Mouse (Mus musculus) adrenal gland, adult (tissue): ENCODE measurements around the gene Ppp6r2.

Experiments used
- DNase-seq, 2 experiments: peaks; one replicate each; pipeline ENCODE4 v3.0.0; 2022 to 2023; ENCODE audit warnings: low spot score in 1 of 2; ENCODE audit not compliant: inconsistent age in 2 of 2

Ppp6r2 gene

DNA sequence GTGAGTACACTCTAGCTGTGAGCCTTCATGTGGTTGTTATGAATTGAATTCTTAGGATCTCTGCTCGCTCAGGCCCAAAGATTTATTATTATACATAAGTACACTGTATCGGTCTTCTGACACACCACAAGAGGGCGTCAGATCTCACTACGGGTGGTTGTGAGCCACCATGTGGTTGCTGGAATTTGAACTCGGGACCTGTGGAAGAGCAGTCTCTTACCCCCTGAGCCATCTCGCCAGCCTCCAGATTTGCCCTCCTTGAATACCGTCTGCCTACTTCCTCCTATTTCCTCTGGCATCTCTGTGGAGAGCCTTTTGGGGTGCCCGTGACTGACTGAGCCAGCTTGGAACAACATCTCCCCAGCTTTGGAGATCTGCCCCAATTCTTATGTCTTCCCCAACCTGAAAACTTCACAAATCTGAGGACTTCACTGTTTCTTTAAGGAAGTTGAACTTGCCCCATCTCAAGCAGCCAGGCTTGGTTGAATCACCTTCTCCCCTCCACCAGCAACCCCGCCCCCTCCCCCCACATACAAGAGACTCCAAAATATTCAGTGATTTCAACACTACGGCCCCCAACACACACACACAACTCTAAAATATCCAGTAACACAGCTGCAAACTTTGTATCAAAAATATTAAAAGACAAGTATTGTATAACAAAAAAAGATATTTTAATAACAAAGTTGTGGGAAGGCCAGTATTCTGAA lies 29.6 kb upstream of the Ppp6r2 start:
- DNase-seq = peak; percentile 11 to 59

DNA sequence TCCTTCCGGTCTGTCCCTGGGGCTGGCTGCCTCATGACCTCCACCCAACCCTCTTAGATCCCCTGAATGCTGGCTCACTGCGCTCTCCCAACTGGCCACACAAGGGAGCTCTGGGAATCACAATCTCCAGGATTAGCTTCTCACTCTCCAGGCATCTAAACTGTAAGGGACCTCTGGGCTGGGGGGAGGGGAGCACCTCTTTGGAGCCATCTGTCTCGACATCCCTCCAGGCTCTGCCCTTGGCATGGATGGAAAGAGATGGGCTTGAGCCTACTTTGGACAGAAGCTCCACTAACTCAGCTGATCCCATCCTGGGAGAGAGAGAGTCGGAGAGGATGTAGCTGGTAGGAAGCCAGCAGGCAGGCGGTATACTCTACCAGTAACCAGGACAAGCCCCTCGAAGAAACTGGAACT lies 29.0 kb upstream of the Ppp6r2 start:
- peak; percentile 60 to 70 for DNase-seq

DNA sequence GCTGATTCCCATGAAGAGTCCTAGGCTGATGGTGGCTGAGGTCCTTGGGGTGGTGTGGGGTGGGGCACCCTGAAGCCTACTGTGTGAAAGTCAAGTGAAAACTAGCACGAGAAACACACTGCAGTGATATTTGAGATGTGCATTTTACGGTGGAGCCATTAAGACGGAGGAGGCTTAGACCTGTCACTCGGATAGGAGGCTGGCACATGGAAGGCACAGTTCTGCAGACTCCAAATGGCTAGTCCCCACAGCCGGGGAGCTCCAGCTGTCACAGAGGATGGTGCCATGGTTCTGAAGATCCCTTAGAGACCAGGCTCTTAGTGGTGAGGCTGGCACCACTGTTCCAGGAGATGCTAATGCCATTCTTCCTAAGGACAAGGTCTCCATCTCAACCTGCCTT lies 28.5 kb upstream of the Ppp6r2 start:
- no peak for DNase-seq

DNA sequence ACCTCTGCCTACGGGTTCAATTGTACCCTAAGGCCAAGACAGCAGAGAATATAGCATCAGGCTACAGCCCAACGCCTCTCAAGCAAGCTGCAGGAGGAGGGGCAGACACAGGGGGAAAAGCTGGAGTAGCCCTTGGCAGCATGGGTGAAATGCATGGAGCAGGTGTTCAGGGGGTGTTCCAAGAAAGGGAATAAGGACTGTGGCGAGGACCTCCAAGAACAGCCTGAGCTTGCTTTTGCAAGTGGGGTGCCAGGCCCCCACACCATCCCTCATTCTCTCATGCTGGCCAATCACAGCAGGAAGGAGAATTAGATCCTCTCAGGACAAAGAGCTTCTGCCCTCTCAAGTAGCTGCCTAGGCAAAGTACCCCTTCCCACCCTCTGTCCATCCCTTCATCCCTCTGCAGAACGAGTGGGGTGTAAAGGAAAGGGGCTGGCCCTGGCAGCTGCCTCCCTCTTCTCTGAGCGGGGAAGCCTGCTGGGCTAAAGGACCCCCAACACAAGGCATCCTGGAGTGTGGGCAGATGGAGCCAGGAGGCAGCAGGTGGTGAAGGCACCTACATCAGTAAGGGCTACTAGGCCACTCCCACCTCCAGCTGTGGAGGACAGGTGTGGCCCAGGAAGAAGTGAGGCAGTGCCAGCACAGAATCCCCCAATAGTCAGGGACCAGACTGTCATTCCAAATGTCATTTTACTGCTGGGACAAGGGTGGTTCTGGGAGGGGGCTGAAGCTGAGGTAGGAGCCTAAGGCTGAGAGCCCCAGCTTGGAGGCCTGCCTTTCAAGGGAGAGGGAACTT lies 27.0 kb upstream of the Ppp6r2 start:
- DNase-seq = peak in 1 of 2 experiments; percentile 36

DNA sequence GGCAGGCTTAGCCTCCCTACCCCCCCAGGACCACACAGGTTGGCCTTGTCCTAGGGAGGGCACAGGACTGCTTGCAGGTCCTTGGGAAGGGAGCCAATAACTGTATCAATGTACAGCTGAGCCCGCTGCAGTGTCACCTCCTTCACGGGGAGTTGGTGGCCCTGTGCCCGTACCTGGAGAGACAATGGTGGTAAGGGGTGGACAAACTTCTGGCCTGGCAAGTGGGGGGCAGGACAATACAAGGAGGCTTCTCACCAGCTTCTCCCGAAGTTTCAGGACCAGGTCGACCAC lies 26.5 kb upstream of the Ppp6r2 start:
- DNase-seq = peak; percentile 54 to 82

DNA sequence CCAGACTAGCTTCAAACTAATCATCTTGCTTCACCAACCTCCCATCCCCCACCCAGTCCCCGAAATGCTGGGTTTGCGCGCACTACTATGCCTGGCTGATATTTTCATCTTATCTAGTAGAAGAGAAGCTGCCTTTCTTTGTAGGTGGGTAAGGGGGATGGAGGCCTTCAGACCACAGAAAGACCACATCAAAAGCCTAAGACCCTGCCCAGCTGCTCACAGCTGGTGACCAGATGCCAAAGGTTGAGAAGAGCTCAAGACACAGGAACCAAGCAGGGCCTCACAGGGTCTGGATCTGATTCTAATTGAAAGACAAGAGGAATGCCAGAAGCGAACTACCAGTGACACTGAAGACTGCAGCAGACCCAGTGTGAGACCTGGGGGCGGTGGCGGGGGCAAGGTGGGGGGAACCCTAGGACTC lies 16.1 kb upstream of the Ppp6r2 start:
- peak in 1 of 2 experiments; percentile 59 for DNase-seq

DNA sequence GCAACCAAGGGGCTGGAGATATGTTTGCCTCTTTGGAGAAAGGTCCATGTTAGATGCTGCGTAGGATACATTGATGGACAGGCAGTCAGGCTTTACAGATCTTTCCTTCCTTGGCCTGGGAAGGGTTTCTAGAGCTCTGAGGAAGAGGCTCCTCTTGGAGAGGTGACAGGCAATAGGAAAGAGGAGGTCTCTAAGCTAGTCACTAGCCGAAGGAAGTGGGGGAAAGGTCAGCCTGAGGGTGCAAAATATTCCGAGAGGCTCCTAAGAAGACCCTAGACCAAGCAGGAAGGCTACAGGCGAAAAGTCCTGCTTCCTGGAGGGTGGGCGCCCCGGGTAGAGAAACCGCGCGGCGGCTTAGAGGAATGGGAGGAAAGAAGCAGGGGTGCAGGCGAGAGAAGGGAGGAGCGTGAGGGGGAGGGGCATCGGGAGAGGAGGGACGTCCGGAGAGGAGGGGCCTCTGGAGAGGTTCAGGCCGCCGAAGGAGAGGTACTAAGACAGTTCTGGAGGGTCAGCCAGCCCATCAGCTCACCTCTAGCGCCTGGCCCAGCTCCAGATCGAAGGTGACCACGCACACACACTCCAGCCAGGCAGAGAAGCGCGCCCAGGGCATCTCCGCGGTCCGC lies 15.6 kb upstream of the Ppp6r2 start:
- peak; percentile 94 to 98 for DNase-seq

DNA sequence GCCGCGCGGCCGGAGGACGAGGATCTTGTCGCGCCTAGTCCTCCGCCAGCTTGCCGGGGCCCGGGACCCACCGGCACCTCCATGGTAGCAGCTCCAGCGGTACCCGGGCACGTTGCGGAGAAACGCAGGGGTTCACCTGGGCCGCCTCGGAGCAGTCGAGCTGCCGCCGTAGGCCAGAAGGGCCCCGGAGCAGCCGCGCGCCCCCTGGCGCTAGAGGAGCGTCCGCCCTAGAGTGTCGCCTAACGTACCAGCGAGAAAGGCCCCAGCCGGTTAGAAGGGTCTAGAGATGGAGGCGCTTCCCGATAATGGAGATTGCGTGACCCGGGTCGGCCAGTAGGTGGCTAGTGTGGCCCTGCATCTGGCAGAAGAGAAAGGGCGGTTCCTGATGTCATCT lies 15.0 kb upstream of the Ppp6r2 start, which contains the start of gene Dennd6b:
Gene Dennd6b (minus strand): TSS at position 184 of the 394 bp plus-strand sequence.
- DNase-seq = peak; percentile 97 to 99

DNA sequence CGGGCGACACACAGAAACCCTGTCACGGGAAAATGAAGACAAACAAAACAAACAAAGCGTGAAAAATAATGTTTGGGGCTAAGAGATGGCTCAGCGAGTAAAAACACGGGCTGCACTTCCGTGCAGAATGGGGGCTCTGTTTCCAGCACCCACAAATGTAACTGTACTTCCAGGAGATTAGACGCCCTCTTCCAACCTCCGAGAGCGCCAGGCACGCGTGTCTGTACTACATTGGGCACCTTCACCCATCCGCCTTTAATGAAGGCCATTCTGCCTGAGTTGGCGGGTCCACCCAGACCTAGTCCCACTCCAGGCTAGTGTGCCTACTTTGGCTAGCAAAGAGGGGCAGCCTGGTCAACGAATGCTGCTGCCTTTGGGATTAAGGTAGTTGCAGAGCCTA lies 14.3 kb upstream of the Ppp6r2 start:
- peak in 1 of 2 experiments; percentile 54 for DNase-seq

DNA sequence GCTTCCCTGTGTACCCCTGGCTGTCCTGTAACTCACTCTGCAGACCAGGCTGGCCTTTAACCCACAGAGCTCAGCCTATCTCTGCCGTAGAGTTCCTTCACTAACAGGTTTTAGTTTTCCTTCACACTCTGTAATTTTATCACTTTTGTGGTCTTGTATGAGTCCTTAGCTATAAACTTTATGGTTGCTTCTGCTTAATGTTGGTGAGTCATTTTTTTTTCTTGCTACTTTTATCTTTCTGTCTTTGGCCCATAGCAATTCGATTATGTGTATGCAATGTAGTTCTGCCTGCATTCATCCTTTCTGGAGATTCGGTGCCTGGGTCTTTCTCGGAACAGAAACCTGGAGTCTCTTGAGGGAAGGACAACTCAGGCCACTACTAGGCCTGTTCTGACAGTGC lies 3.9 kb upstream of the Ppp6r2 start:
- no peak for DNase-seq

DNA sequence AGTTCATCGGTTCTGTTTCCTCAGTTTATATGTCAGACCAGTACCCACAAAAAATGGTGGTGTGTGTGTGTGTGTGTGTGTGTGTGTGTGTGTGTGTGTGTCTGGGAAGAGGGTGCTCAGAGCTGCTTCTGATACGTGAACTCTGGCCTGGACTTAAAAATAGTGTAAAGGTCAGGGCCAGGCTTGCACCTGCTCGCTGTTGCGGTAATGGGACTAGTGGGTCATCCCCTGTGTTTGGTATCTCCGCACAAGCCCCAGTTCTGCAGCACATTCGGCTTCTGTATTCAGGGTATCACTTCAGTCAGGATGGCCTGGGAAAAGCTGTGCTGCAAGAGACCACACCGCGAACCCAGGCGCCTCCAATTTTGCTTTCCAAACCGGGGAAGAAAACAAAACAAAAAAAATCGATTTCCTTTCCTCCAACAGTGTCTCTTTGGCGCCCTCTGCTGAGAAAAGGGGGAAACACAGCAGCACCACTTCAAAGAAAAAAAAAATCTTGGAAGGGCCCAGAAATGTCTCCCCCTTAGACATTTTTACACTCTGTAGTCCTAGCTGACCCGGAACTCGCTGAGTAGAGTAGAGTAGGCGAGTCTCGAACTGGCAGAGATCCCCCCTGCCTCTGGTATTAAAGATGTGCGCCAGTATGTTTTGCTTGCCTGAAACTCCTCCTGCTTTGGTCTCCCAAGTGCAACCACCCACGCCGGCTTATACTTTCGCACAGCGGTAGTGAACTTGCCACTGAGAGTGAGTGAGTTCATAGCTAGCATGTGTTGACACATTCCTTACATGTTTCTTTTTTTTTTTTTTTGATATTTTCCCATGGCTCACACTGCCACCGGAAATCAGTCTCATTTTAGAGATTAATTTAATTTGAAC lies 1.2 kb upstream of the Ppp6r2 start:
- DNase-seq = peak; percentile 83 to 97

DNA sequence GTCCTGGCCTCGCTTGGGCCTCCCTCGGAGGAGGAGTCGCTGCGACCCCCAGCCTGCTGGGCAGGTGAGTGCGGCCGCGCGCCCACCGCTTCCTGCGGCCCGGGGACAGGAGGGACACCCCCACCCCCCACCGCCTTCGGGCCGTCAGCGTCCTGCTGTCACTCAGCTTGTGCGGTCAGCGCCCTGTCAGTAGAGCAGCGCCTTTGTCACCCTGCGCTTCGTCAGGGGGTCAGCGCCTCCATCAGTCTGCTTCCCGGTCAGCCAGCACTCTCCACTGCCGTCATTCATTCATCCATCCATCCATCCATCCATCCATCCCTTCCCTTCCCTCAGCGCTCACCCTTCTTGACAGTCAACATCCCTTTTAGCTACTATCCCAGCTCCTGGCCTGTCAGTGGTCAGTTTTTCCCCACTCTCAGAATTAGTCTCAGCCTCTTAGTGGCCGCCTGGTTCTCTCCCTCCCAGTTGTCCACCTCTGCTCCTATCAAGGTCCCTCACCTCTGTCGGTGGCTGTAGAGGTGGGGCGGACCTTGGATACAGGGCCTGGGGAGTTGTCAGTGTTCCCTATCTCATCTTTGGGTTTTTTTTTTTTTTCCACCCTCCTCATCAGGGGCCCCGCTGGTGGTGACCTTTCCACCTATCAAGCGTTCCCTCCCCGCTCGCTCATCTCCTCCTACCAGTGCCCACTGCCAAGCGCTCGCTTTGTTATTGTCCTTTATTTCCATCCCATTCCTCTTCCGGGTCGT lies 536 bp downstream of the Ppp6r2 start:
- DNase-seq = peak in 1 of 2 experiments; percentile 52

DNA sequence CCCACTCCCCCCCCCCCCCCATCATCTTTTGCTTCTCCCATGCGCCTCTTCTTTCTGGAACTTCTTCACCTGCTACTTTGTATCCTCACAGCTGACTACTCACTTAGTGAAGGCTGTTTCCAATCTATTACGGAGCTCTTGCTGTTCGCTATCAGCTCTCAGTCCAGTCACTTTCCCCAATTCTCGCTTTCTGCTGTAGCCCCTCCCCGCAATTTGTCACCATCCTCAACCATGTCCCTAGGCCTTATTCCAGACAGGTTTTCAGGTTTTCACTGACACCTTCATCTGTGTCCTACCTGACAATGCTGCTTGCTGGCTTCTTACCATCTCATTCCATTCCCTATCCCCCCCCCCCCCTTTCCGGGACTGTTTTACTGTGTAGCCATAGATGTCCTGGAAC lies 1.1 kb downstream of the Ppp6r2 start:
- no peak for DNase-seq

DNA sequence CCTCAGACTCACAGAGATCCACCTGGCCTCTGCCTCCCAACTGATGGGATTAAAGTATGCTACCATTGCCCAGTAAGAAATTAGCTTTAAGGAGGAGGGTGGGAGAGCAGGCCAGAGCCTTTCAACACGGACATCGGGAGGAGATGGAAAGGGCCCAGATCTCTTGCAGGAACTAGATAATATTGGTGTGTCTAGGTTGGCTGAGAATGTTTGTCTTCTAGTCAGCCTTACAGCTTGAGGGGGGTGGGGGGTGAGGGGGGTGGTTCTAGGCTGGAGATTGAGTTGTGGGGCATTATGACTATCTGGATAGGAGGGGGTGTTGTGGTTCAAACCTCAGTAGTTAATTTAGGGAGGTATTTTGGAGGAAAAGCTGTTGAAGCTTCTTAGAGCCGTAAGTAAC lies 2.2 kb downstream of the Ppp6r2 start:
- DNase-seq = no peak

DNA sequence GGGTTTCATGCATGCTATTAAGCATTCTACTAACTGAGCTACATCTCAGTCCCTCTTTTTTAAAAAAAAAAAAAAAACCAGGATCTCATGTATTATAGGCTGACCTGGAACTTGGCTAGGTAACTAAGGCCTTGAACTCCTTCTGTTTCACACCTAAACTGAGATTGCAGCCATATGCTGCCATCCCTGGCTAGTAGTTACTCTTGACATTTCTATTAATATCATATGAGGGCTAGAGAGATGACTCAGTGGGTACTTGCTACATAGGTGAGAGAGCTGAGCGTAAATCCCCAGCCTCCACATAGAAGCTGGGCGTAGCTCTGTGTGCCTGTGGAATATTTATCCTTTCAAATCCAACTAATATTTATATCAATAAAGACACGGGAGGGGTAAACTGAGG lies 3.6 kb downstream of the Ppp6r2 start:
- DNase-seq = no peak

DNA sequence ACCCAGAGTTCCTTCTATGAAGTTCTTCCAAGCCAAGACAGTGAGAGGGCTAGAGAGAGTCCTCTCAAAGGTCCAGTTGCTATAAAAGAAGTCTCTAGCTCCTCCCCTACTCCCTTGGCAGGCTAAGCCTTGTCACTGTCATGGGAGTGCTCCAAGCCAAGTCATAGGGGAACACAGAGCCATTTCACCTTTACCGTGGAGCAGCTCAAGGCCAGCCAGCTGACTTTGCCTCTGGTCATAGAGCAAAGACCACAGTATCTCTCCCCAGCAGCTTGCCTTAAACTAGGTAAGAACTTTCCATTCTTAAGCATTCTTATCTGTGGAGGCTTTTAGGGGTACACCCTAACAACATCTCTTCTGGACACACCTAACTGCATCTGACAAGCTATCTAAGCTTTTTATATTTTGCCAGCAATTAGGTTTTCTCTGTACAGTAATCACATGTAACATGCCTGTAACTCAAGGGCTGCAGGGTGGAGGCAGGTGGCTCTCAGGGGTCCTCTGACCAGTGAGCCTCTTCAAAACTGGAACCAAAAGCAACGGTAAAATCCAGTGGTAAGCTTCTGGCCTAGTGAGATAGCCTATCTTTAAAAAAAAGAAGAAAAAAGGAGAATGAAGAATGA lies 4.4 kb downstream of the Ppp6r2 start:
- DNase-seq = peak; percentile 71 to 78

DNA sequence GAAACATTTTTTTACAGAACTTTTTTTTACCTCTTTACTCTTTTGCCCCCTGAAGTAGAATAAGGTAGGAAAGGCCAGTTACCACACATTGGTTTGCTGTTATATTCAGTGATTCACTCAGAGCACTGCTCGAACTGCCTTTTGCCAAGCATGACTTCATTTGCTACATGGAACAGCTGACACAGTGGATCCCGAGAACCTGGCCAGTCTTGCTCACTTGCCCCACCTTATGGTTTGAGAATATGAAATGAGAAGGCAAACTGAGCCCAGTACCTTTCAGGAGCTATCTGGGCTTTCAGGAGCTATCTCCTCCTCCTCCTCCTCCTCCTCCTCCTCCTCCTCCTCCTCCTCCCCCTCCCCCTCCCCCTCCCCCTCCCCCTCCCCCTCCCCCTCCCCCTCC lies 22.2 kb downstream of the Ppp6r2 start:
- DNase-seq = peak; percentile 61 to 80

DNA sequence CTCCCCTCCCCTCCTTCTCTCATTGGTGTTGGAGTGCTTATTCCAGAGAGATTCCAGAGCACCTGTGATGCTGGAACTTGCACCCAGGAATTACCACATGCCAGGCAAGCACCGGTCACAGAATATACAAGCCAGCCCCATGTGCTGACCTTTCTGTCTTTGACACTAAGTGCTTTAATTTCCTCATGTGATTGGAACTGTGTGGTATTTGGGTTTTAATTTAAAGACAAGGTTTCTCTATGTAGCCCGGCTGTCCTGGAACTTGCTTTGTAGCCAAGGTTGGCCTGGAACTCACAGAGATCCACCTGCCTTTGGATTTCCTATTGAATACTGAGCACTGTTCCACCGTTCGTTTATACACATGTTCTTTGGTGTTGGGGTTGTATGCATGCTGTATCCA lies 22.7 kb downstream of the Ppp6r2 start:
- DNase-seq = no peak

DNA sequence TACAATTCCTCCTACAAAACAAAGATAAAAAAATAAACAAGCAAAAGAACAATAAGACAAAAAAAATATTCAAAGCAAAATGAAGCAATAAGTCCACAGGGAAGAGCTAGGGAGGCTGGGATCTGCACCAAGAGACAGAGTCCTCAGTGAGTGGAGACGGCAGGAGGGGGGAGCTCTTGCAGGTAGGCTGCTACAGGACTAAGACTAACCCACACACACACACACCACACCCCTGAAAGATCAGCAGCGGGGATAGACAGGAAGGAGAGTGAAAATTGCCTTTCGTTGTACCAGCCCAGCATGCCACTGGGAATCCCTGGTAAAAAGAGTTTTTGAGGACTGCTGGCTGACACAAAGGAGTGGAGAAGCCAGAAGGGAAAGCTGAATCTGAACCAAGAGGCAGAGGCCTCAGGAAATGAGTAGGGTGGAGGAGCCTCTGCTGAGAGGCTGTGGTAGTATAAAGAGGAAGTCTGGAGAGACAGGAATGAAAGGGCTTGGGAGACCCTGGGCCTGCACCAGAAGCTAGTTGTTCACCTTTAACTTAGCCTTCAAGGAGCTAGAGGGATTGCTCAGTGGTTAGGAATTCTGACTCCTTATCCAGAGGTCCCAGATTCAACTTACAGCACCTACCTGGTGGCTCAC lies 28.5 kb downstream of the Ppp6r2 start:
- no peak for DNase-seq

DNA sequence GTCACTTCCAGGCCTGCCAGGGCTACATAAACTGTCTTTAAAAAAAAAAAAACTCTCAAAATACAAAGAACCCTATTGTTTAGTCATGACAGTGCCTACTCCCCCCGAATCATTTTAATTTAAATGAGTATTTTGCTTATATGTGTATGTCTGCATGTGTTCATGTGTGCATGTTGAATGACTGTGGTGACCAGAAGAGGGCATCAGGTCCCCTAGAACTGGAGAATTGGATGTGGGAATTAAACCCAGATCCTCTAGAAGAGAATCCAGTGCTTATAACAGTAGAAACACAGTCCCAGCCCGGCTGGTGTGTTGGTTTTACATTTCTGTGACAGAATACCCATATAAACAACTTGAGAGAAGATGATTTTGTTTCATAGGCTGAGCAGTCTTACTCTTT lies 29.7 kb downstream of the Ppp6r2 start:
- no peak for DNase-seq
